Mouse (Mus musculus): ENCODE results near the gene Rsph10b.
A peak's percentile ranks its signal among the peaks of the same experiment; 100 is the strongest.
"Not testable (repeated sequence)": the region's sequence is repeated elsewhere in the genome, so short reads cannot be mapped to it uniquely, and the experiment has no call there.

Gene Rsph10b

DNA sequence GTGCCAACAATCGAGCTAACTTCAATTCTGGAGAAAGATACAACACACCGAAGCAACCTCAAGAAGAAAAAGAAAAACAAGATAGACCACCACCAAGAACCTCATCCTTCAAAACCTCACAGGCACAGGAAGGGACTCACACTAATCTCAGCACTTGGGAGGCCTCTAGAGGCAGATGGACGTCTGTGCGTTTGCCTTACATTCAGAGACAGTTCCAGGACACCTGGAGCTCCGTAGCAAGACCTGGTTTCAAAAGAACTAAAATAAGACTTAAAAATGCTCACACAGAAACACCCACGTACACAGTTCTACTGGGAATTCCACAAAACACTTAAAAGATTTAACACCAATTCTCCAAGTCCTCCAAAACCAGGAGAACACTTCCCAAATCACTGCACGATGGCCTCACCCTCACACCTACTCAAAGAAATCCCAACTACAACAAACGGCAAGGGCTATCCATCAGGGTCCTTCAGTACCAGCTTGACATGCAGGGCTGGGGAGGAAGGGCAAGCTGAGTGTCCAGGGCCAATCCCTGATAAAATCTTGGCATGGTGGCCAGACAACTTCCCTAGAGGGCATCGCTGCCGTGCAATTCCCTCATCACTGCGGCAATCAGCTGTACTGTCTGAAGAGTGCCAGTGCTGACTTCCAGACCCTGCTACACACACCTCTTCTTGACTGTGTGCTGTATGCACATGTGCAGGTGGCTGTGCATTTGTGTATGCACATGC lies 62.0 kb downstream of the Rsph10b start:
- DNase-seq = no peak

DNA sequence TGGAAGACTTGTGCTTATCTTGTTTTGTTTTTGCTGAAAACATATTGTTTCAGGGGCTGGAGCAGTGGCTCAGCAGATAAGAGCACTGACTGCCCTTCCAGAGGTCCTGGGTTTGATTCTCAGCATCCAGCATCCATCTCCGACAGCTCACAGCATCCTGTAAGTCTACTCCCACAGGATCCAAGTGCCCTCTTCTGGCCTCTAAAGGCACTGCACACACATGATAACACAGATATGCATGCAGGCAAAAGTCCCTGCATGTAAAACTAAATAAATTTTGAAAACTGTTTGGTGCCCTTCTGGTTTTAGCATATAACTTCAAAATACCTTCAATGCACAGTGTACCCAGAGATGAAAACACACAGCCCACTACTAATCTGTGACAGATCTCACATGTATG lies 66.6 kb downstream of the Rsph10b start:
- DNase-seq = no peak

DNA sequence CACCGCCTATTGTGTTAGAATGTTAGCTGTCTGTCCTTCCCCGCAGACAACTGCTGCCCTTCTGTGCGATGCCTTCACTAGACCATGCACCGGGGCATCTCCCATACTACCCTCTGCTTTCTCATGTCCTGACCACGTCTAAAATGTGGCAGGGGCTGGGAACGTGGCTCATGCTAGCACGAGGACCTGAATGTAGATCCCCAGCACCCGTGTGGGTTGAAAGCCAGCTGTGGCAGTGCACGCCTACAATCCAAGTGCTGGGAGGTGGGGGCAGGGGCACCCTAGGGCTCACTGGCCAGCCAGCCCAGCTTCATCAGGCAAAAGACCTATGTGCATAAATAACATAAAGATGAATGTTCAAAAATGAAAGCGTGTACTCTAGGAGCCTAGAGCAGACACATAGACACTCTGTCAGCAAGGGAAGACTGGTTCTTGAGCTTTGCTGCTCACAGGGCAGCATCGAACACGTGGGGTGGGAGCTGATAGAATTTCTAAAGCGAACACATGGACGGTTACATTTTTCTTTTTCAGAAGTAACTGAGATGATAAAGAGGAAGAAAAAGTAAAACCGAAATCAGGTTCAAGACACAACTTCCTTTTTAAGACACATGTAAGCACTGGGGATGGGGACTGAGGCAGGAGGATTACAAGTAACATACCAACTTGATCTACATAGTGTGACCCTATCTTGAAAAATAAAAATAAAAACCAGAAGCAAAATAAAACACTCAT lies 69.8 kb downstream of the Rsph10b start:
- no peak for DNase-seq

DNA sequence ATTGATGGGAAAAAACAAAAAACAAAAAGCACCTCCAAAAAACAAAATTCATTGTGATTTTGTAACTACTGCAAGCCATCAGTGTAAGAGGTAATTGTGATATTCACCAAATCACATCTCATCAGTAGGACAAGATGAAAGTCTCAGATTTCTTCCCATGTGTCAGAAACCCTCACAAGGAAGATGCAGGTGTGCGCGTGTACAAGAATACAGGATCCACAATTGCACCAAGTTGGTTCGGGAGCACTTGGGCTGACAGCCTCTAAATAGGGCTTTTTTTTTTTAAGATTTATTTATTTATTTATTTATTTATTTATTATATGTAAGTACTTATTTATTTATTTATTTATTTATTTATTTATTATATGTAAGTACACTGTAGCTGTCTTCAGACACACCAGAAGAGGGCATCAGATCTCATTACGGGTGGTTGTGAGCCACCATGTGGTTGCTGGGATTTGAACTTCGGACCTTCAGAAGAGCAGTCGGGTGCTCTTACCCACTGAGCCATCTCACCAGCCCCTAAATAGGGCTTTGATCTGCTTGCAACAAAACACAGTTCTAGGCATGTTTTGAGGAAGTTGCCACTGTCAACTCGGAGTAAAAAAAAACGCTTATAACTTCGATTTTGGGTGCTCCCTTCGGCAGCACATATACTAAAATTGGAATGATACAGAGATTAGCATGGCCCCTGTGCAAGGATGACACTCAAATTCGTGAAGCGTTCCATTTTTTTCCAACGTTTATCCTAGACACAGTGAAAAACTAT lies 80.7 kb downstream of the Rsph10b start:
- DNase-seq = not testable (repeated sequence)

DNA sequence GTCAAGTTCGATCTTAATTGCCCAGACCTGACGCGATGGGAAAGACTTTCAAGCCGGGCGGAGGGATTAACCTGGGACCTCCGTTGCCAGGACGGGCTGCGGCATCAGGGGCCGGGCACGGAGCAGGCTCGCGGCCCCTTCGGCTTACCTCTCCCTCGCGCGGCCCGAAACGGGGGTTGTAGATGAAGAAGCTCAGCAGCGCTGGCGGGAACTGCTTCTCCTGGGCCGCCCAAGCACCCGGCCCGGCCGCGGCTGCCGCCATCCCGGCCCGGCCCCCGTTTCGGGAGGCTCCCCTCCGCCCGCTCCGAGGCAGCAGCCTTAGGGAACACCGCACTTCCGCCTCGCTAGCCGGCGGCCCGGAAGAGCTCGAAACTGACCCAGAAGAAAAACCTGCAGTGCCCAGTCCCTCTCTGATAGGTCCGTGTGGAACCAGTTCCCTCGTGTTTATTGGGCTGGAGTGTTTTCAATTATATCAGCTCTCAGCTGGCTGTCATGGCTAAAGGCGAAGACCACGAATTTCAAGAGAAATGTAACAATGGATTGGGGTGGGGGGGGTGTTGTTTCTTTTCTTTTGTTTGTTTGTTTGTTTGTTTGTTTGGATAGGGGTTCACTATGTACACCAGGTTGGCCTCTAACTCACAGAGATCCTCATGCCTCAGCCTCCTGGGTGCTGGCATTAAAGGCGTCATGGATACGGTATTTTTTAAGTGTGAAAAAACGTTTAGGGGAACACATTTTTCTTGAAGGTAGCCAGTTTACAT lies 81.9 kb downstream of the Rsph10b start, which contains the start of gene Ccz1:
Ccz1 (minus strand) TSS at position 327 of the 761 bp plus-strand sequence.
- peak; percentile 76 for DNase-seq

DNA sequence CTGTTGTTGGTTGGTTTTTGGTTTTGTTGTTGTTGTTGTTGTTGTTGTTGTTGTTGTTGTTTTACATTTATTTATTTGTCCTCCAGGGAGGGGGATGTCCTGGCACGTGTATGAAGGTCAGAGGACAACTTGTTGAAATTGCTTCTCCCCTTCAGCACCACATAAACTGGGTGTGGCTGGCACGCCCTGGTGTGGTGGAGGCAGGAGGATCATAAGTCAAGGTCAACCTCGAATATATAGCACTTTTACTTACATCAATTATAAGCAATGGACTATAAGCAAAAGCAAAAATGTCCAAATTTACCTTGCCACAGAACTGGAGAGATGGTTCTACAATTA lies 82.4 kb downstream of the Rsph10b start:
- no peak for DNase-seq

DNA sequence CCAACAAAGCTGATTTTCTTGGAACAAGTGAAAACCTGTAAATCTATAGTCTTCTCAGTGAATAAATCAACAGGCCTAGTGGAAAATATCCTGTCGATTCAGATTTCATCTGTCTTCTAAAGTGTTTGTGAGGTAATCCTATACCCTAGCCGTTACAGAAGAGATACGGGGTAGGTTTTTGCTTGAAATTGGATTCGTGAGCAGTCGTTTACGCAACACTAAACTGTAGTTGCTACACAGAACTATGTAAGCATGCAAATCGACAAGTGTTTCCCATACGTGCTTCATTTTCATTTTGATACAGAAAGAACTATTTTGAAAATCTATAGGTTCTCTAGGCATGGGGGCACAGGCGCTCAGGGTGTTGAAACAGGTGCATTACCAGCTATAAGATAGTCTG lies 83.0 kb downstream of the Rsph10b start:
- peak; percentile 5 for DNase-seq

DNA sequence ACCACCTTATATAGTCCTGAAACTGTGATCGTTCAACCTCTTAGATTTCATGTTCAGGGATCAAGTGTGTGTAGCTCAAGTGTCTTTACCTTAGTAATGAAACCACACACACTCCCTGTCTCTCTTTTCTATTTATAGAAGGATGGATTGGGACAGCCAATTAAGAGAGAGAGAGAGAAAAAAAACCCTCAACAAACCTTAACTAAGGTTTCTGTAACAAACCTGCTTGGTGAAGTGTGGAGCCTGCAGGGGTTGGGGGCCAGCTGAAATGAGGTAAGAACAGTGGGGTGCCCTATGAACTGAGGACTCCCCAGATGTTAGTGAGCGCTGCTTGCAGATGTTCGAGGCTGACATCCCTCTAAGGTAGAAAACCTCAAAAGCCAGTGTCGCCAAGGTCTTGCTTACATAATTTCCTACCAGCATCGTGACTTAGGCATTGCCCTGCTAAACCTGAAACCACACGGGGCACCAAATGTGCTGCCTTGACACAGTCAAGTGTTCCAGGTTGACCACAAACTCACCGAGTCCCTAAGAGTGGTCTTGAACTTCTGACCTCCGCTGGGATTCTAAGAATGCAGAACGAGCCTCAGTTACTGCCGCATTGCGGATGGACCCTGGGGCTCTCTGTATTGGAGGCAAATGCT lies 93.9 kb downstream of the Rsph10b start, which contains the start of gene Ocm:
Ocm (minus strand) TSS at position 51 of the 644 bp plus-strand sequence.
- DNase-seq = no peak

DNA sequence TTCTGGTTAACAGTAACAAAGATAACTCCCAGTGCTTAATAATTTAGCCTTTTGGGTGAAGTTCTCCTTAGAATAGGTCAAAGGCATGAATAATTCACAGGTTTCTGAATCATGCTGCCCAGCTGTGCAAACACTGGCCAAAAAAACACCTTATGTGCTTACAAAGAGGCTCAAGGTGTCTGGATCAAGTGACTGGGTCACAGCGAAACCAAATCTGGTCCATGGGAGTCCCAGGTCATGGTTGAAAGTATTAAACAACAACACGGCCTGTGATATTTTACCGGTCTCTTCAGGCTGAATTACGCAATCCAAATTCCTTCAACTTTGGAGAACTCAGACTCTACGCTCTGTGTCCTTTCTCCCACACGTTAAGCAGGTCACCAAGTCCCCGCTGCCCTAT lies 99.7 kb downstream of the Rsph10b start:
- no peak for DNase-seq

DNA sequence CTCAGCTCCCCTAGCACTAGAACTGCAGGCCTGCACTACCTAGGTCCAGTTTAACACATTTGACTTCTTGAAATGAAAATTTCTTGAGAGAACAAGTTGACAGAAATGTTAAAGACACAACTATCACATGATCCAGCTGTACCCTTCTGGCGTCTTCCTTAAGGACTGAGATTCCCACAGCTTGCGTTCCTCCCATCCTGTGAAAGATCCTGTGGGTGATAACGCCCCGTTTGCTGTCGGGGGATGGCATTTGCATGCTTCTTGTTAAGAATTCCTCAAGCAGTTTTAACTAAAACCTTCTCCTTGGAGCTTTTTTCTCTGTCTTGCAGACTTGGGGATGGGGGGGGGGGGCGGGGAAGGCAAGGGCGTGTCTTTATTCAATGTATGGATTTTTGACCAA lies 101.7 kb downstream of the Rsph10b start:
- no peak for DNase-seq
